Mouse (Mus musculus) kidney, embryonic 16.5 days (tissue): ENCODE data around the gene Midn. TPM values are rescaled to one million over a fixed set of nuclear protein-coding genes. Genes with fewer than 3 reads are reported as not detected.
"Not testable (repeated sequence)": the region's sequence is repeated elsewhere in the genome, so short reads cannot be mapped to it uniquely, and the experiment has no call there.

ENCODE experiments used
- ATAC-seq: fragments of 200-750 bp; cut with Nextera tagmentation; 2 replicates; pipeline ENCODE4 v1.8.0; 2017; ENCODE audit warnings: moderate TSS enrichment; ENCODE audit not compliant: low FRiP score, low TSS enrichment
- H3K27ac ChIP-seq: fragments of 300-500 bp; sonication (generic); 2 replicates; pipeline ENCODE4 v1.5.1; 2014; ENCODE audit warnings: low read length
- H3K27me3 ChIP-seq: fragments of 300-500 bp; sonication (generic); 2 replicates; pipeline ENCODE4 v1.6.1; 2014; ENCODE audit warnings: low read length, control low read depth, mixed read lengths; ENCODE audit not compliant: insufficient read depth
- H3K36me3 ChIP-seq: fragments of 300-500 bp; sonication (generic); 2 replicates; pipeline ENCODE4 v1.6.1; 2014; ENCODE audit warnings: low read length, control low read depth, mixed read lengths; ENCODE audit not compliant: insufficient read depth
- H3K4me1 ChIP-seq: fragments of 300-500 bp; sonication (generic); 2 replicates; pipeline ENCODE4 v1.6.1; 2014; ENCODE audit warnings: low read length, control low read depth, mixed read lengths; ENCODE audit not compliant: insufficient read depth
- H3K4me2 ChIP-seq: fragments of 300-500 bp; sonication (generic); replicated peaks from 2 replicates; pipeline ENCODE4 v1.6.1; 2014; ENCODE audit warnings: low read depth, low read length
- H3K4me3 ChIP-seq: fragments of 300-500 bp; sonication (generic); 2 replicates; pipeline ENCODE4 v1.5.1; 2014; ENCODE audit warnings: mild to moderate bottlenecking, low read length
- H3K9ac ChIP-seq: fragments of 300-500 bp; sonication (generic); replicated peaks from 2 replicates; pipeline ENCODE4 v1.6.1; 2014; ENCODE audit warnings: low read length
- H3K9me3 ChIP-seq: fragments of 300-500 bp; sonication (generic); 2 replicates; pipeline ENCODE4 v1.6.1; 2016; ENCODE audit warnings: low read length, control low read depth
- WGBS: fragments of 180-500 bp; shearing (Covaris S2); extraction: QIAGEN DNeasy Blood & Tissue Kit; methylation state at CpG from one replicate; pipeline ENCODE4 v1.1.7; 2014; 5-methylcytosine and 5-hydroxymethylcytosine counted together
- polyA plus RNA-seq: library from polyadenylated mRNA; unstranded; fragments of >200 nt; fragmentation: Nextera tagmentation; extraction: Ambion mirVana; gene quantifications from 2 replicates; pipeline ENCODE4 v1.2.1, GENCODE M21; 2015

Gene Midn
- polyA plus RNA-seq, 1 experiment from 2014 or later: 15.9 TPM

DNA sequence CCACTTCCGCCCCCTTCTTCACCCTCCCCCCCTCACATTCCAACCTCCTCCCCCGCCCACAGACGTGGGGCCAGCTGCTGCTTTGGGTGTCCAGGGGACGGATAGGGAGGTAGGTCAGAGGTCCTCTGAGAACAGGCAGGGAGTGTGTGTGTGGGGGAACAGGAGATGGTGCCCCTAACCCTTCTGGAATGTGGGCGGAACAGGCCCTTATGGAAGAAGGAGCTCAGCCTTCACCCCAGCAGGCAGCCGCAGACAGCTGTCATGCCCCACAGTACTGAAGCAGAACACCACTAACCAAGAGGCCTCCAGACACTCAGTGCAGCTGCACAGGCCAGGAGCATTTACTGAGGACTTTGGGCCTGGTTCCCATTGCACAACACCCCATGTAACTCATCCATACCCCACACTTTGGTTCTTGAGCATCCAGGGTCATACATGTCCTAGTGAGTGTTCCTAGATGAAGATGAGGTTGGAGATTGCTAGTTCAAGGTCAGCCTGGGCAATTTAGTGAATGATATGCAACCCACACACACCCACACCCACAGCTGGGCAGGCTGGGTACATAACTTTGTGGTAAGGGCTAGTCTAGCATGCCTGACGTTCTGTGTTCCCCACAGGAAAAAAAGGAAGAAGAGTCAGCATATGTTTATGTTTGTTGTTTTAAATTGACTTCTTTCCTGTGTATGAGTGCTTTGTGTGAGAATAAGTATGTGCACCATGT lies 13.6 kb downstream of the Midn start:
- H3K36me3 ChIP-seq: peaks cover 10% of the 10 kb centered on the region
- H3K27me3 ChIP-seq: no peaks in the 10 kb centered on the region
- H3K4me3 ChIP-seq: peak overlapping the region; percentile 47
- H3K27ac ChIP-seq: peak overlapping the region; percentile 99
- 7% methylated on average over 6 of the region's 7 CpGs for WGBS
- peaks cover 90% of the 10 kb centered on the region for H3K4me1 ChIP-seq
- peak; percentile 33 for ATAC-seq
- no peaks in the 10 kb centered on the region for H3K9me3 ChIP-seq
- peak overlapping the region; percentile 63 for H3K9ac ChIP-seq
- peak overlapping the region; percentile 66 for H3K4me2 ChIP-seq

- no peaks in the 10 kb centered on the region for H3K9me3 ChIP-seq
- peak overlapping the region; percentile 66; the same call in 1 of the 2 replicates for H3K4me2 ChIP-seq
- no peak overlapping the region for H3K4me3 ChIP-seq
- WGBS: 72% methylated on average over 3 of the region's 3 CpGs
- H3K27ac ChIP-seq: peak overlapping the region; percentile 99
- H3K9ac ChIP-seq: peak overlapping the region; percentile 63
- H3K27me3 ChIP-seq: no peaks in the 10 kb centered on the region
- peaks cover 90% of the 10 kb centered on the region for H3K4me1 ChIP-seq
- no peak for ATAC-seq
- H3K36me3 ChIP-seq: peaks cover 4% of the 10 kb centered on the region
Observed at GRCm38 (mm10) chr10:80162243-80162608, 14.2 kb downstream of the Midn start.

GRCm38 (mm10) chr10:80162716-80163299 lies 14.7 kb downstream of the Midn start:
- H3K27me3 ChIP-seq: no peaks in the 10 kb centered on the region
- H3K4me1 ChIP-seq: peaks cover 85% of the 10 kb centered on the region
- ATAC-seq: no peak
- no peak overlapping the region for H3K4me2 ChIP-seq
- peak overlapping the region; percentile 99 for H3K27ac ChIP-seq
- no peaks in the 10 kb centered on the region for H3K36me3 ChIP-seq
- no peaks in the 10 kb centered on the region for H3K9me3 ChIP-seq
- 50% methylated on average over 6 of the region's 6 CpGs for WGBS
- H3K9ac ChIP-seq: peak overlapping the region; percentile 63
- no peak overlapping the region for H3K4me3 ChIP-seq

GRCm38 (mm10) chr10:80163721-80164120 lies 15.6 kb downstream of the Midn start:
- 66% methylated on average over 8 of the region's 8 CpGs for WGBS
- no peak overlapping the region; the same call in 1 of the 2 replicates for H3K27ac ChIP-seq

GRCm38 (mm10) chr10:80164161-80164997 lies 16.3 kb downstream of the Midn start:
- 8% methylated on average over 44 of the region's 44 CpGs for WGBS
- H3K4me2 ChIP-seq: peak overlapping the region; percentile 92
- peak overlapping the region; percentile 51 for H3K4me3 ChIP-seq
- ATAC-seq: 0 out of 2 replicates have a peak, but pooled peaks have one; percentile 0
- no peaks in the 10 kb centered on the region for H3K9me3 ChIP-seq
- peaks cover 77% of the 10 kb centered on the region for H3K4me1 ChIP-seq
- no peaks in the 10 kb centered on the region; the same call in 1 of the 2 replicates for H3K36me3 ChIP-seq
- H3K27ac ChIP-seq: peak overlapping the region; percentile 44
- no peaks in the 10 kb centered on the region for H3K27me3 ChIP-seq
- peak overlapping the region; percentile 64 for H3K9ac ChIP-seq

More at GRCm38 (mm10) chr10:80163721-80164120, 15.6 kb downstream of the Midn start:
- Histone ChIP-seq H3K4me3 (no peak overlapping the region), H3K36me3 (no peaks in the 10 kb centered on the region), H3K4me1 (peaks cover 77% of the 10 kb centered on the region), H3K9ac (no peak overlapping the region), H3K27me3 (no peaks in the 10 kb centered on the region), H3K9me3 (no peaks in the 10 kb centered on the region), H3K4me2 (no peak overlapping the region)
- no peak for ATAC-seq

- Histone ChIP-seq H3K9me3 (no peaks in the 10 kb centered on the region), H3K4me3 (peak overlapping the region; percentile 51), H3K4me1 (peaks cover 79% of the 10 kb centered on the region), H3K9ac (peak overlapping the region; percentile 64), H3K27me3 (no peaks in the 10 kb centered on the region), H3K27ac (peak overlapping the region; percentile 70), H3K36me3 (peaks cover 3% of the 10 kb centered on the region), H3K4me2 (peak overlapping the region; percentile 92)
- peak; percentile 11 for ATAC-seq
- 0% methylated on average over 17 of the region's 17 CpGs for WGBS
Observed at GRCm38 (mm10) chr10:80164998-80165344, 16.9 kb downstream of the Midn start.

DNA sequence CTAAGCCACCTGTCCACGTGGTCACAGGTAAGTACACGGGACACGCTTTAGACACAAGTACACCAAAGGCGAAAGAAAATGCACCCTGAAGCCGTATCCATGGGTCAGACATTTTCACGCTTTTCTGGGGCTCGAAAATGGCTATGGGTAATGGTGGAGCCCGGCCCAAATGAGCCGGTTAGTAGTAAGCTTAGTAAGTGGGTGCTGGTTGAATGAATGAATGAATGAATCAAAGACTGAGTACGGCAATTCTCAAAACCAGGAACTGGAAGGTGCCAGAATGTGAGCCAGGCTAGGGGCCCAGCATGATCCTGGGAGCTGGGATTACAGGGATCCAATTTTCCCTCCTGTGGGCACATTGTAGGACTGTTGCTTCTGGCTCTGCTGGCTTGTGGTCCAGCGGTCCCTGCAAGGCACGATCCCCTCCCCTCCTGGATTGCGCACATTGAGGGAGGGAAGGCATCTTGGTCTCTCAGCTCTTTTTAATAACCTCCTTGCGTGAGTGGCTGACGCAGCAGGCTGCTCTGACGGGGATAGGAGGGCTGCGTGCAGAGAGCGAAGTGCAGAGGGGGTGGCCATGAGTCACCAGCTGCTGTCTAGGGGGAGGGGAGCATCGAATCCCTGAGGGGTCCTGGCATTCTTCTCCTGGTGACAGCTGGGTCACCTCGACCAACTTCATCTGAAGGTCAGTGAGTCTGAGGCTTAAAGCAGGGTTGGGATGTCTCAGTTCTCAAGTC lies 17.5 kb downstream of the Midn start, which contains the start of gene Cirbp:
Gene Cirbp (plus strand): TSS at position 594 of the 737 bp plus-strand sequence.
- Histone ChIP-seq H3K27ac (peak within 1 kb of the TSS; percentile 90), H3K4me1 (peaks cover 79% of the 10 kb centered on the region), H3K36me3 (peaks cover 9% of the 10 kb centered on the region), H3K4me3 (peak within 1 kb of the TSS; percentile 51), H3K4me2 (peak within 1 kb of the TSS; percentile 92), H3K9ac (peak within 1 kb of the TSS; percentile 100), H3K9me3 (no peaks in the 10 kb centered on the region), H3K27me3 (no peaks in the 10 kb centered on the region)
- no peak for ATAC-seq
- WGBS: 18% methylated on average over 20 of the region's 20 CpGs

DNA sequence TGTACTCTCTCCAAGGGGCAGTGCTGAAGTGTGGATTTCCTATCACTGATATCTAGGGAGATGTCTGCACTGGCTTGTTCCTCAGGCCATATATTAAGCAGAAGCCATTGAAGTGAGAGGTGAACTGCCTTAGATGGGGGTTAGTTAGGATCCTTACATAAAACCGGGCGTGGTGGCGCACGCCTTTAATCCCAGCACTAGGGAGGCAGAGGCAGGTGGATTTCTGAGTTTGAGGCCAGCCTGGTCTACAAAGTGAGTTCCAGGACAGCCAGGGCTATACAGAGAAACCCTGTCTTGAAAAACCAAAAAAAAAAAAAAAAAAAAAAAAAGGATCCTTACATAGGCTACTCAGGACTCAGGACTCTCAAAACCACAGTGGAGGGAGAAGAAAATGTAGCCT lies 18.1 kb downstream of the Midn start:
- Histone ChIP-seq H3K9ac (peak overlapping the region; percentile 100), H3K4me1 (peaks cover 75% of the 10 kb centered on the region), H3K4me2 (peak overlapping the region; percentile 92), H3K27ac (peak overlapping the region; percentile 70), H3K36me3 (peaks cover 15% of the 10 kb centered on the region)
- WGBS: 92% methylated on average over 4 of the region's 4 CpGs
- H3K9me3 ChIP-seq, H3K4me3 ChIP-seq, H3K27me3 ChIP-seq, ATAC-seq: not testable (repeated sequence)

GRCm38 (mm10) chr10:80167460-80168037 lies 19.5 kb downstream of the Midn start:
- Histone ChIP-seq H3K4me2 (peak overlapping the region; percentile 69), H3K36me3 (peaks cover 26% of the 10 kb centered on the region), H3K9me3 (no peaks in the 10 kb centered on the region), H3K4me3 (peak overlapping the region; percentile 94), H3K27ac (peak overlapping the region; percentile 100), H3K4me1 (peaks cover 72% of the 10 kb centered on the region), H3K9ac (peak overlapping the region; percentile 100), H3K27me3 (no peaks in the 10 kb centered on the region)
- WGBS: under 1% methylated on average over 52 of the region's 55 CpGs
- ATAC-seq: peak; percentile 87
